Mouse (Mus musculus) mammary gland, adult 2 months (tissue): ENCODE data around the gene Kctd12. TPM values are rescaled to one million over a fixed set of nuclear protein-coding genes. Genes with fewer than 3 reads are reported as not detected.

ENCODE experiments used
- polyA plus RNA-seq: library from polyadenylated mRNA; depleted of rRNA; stranded (reverse); fragments of >200 nt; gene quantifications from 2 replicates; pipeline ENCODE4 v1.2.3, GENCODE M21; 2012; ENCODE audit warnings: low replicate concordance; rRNA removed

The Kctd12 gene
- polyA plus RNA-seq = 33.3 and 89.8 TPM in 2 replicates

GRCm38 (mm10) chr14:102982627-102983540 lies at the start of gene Kctd12:
Gene Kctd12 (minus strand): TSS chr14:102982637.

Other genes with a start within 250 kb of the Kctd12 start
- 0.11 and 0.12 TPM in 2 replicates for gene Acod1, start 64.3 kb upstream of the Kctd12 start, polyA plus RNA-seq
- gene Cln5, start 87.6 kb upstream of the Kctd12 start, polyA plus RNA-seq = 27.7 and 28.8 TPM in 2 replicates
- 55.9 and 111 TPM in 2 replicates for gene Fbxl3, start 116.9 kb upstream of the Kctd12 start, polyA plus RNA-seq